Mouse (Mus musculus): ENCODE data around the gene Hrh2. TPM values are rescaled to one million over a fixed set of nuclear protein-coding genes. Genes with fewer than 3 reads are reported as not detected.

Hrh2 gene
- total RNA-seq (2021) = under 1 TPM; 0.12 TPM

- DNase-seq = no peak
- intact Hi-C loops (cut with DNase I) = no loop called here
These were observed at the start of gene Hrh2 for GRCm38 (mm10) chr13:54192021-54192481. Gene Hrh2, plus strand, starts transcription at chr13:54192129.

GRCm38 (mm10) chr13:54143788-54144187 lies 48.1 kb upstream of the Hrh2 start:
- no peak for DNase-seq
- intact Hi-C loops (cut with DNase I) = no loop called here

- intact Hi-C loops (cut with DNase I) = no loop called here
- DNase-seq = no peak
These were observed 47.3 kb upstream of the Hrh2 start for GRCm38 (mm10) chr13:54144624-54145023.

DNA sequence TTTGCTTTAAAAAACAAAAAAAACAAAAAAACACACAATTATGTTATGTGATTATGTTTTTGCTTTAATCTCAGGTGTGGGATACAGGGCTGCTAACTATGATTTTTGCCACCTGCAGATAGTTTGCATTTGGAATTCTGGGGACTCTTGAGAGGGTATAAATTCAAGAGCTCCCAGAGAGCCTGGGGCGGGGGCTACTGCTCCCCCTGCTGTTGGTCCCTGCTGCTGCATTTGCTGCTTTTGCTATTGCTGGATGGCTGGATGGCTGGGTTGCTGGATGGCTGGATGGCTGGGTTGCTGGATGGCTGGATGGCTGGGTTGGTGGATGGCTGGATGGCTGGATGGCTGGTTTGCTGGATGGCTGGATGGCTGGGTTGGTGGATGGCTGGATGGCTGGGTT lies 44.6 kb upstream of the Hrh2 start:
- intact Hi-C loops (cut with DNase I) = no loop called here
- no peak for DNase-seq

GRCm38 (mm10) chr13:54152421-54152820 lies 39.5 kb upstream of the Hrh2 start:
- intact Hi-C loops (cut with DNase I) = no loop called here
- DNase-seq = no peak

- intact Hi-C loops (cut with DNase I) = no loop called here
- DNase-seq = no peak
These were observed 39.0 kb upstream of the Hrh2 start for GRCm38 (mm10) chr13:54152911-54153310.

DNA sequence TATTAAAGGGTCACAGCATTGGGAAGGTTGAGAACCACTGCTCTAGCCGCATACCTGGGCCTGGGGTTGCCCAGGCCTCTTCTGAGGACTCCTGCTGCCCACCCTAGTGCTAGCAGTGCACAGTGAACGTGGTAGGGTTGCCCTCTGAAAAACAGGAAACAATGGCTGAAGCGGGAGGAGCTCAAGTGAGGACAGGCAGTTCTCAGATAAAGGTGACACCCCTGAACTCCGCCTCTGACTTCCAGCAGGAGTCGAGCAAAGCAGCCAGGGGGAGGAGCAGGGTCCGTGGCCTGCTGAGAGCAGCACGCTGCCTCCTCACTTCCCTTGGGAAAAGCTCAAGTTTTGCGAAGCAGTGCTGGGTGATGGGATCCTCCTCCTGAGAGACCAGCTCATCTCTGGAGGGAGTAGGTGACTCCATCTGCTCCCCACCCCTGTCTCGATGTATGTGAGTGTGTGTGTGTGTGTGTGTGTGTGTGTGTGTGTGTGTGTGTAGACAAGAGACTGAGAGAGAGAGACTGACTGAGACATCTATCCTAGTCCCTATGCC lies 38.2 kb upstream of the Hrh2 start:
- intact Hi-C loops (cut with DNase I) = no loop called here

GRCm38 (mm10) chr13:54155822-54156221 lies 36.1 kb upstream of the Hrh2 start:
- no peak for DNase-seq
- intact Hi-C loops (cut with DNase I) = no loop called here

More for the DNA sequence above, 38.2 kb upstream of the Hrh2 start:
- DNase-seq = no peak

DNA sequence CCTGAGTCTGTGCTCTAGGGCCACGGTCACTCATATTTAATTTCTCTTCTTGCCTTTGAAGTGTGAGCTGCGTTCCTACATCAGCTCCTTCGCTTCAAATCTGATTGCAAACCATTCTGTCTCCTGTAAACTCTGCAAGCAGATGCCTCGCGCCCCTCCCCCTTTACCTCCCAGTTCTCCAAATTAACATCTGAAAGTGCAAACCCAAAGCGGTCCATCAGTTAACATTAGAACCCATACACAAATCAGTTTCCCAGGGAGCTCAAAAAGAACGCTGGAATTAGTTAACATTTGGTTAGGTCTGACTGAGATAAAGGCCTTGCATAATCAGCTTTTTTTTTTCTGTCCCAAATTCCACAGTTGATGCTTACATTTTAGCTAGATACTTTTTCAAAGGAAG lies 32.7 kb upstream of the Hrh2 start:
- intact Hi-C loops (cut with DNase I) = no loop called here

DNA sequence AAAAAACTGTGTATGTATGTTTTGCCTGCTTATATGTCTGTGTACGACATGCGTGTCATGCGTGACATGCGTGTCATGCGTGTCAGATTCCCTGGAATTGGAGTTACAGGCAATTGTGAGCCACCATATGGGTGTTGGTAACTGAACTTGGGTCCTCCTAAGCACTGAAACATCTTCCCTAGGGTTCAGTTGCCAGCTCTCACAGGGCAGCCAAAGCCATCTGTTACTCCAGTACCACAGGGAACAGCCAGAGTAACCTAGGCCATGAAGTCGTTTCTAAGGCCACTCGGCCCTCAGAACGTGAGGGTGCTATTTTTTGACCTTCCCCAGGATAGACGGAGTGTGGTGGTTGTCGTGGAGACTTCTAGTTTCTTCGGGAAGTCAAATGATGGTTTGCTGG lies 32.2 kb upstream of the Hrh2 start:
- intact Hi-C loops (cut with DNase I) = no loop called here
- no peak for DNase-seq

More for the DNA sequence above, 32.7 kb upstream of the Hrh2 start:
- no peak for DNase-seq

DNA sequence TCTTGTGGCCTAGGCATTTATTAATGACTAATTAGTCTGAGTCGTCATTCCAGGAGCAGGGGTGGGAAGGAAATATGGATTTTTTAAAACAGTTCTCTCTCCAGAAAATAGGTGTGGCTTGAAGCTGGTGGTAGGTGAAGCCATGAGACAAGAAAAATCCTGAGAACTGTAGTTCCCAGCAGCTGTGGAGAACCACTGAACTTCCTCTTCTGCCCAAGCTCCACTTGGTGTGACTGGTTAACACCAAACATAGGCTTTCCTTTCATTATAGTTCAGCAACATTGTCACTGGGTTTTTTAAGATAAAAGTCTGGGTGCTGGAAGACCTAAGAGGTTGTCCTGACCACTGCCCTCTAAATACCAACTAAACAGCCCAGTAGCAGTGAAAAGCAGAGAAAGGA lies 31.4 kb upstream of the Hrh2 start:
- intact Hi-C loops (cut with DNase I) = no loop called here
- DNase-seq = no peak

GRCm38 (mm10) chr13:54161514-54161913 lies 30.4 kb upstream of the Hrh2 start:
- intact Hi-C loops (cut with DNase I) = no loop called here

GRCm38 (mm10) chr13:54163363-54163762 lies 28.6 kb upstream of the Hrh2 start:
- no peak for DNase-seq
- intact Hi-C loops (cut with DNase I) = no loop called here

More at GRCm38 (mm10) chr13:54161514-54161913, 30.4 kb upstream of the Hrh2 start:
- DNase-seq = no peak

DNA sequence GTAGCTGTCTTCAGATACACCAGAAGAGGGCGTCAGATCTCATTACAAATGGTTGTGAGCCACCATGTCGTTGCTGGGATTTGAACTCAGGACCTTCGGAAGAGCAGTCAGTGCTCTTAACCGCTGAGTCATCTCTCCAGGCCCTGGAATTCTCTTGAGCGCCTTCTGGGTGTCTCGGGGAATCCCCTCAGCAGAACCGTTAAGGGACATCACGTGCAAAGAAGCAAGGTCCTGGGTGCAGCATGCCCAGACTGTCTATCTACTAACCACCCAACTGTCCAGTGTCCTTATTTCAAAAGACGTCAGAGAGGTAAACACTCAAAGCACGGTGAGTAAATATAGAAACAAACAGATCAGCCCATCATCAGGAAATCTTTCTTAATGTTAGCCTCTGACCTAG lies 27.5 kb upstream of the Hrh2 start:
- intact Hi-C loops (cut with DNase I) = no loop called here
- DNase-seq = no peak

GRCm38 (mm10) chr13:54165066-54165465 lies 26.9 kb upstream of the Hrh2 start:
- intact Hi-C loops (cut with DNase I) = no loop called here
- no peak for DNase-seq

DNA sequence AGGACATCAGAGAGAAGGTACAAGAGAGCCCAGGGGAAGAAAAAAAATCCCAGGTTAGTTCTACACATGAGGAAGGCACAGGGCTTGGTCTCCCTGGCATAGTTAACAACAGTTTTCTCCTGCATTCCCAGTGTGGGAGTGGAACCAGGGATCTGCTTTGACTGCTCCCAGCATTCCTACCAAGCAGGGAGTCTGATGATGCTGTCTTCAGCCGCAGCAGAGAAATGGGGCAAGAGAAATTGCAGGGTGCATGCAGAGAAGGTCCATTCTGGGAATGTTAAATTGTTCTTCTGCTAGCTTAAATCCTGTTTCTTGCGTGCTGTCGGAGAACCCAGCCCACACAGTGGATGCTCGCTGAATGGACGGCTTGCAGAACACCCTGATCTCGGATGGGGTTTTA lies 26.2 kb upstream of the Hrh2 start:
- DNase-seq = no peak
- intact Hi-C loops (cut with DNase I) = no loop called here

DNA sequence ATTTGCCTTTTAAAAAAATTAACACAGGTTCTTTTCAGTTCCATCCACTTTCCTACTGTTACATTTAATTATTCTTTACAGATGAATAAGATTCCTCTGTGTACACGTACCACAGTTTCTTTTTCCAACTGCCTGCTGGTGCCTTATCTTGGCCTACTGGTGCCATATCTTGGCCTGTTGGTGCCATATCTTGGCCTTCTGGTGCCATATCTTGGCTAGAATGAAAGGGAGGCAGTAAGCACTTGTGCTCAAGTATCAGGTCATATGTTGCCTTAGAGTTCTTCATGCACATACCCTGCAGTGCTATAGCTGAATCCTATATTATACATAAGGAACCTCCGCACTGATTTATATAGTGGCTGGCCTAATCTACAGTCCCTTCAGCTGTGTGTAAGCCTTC lies 24.9 kb upstream of the Hrh2 start:
- no peak for DNase-seq
- intact Hi-C loops (cut with DNase I) = no loop called here

DNA sequence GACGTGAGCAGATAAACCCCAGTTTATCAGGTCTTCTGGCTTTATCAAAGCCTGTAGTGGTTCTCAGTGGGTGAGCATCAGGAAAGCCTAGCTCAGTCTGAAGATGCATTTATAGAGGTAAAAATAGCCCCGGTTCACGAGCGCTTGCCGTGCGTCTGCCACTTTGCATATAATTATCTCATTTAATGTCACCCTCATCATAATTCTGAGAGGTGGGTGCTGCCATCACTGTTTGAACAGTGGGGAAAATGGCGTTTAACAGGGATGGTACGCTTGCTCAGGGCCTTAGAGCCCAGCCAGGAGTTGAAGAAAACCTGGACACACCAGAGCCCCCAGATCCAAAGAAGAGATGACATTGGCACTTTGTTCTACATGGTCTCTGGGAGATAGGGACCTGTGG lies 23.3 kb upstream of the Hrh2 start:
- intact Hi-C loops (cut with DNase I) = no loop called here
- DNase-seq = no peak

DNA sequence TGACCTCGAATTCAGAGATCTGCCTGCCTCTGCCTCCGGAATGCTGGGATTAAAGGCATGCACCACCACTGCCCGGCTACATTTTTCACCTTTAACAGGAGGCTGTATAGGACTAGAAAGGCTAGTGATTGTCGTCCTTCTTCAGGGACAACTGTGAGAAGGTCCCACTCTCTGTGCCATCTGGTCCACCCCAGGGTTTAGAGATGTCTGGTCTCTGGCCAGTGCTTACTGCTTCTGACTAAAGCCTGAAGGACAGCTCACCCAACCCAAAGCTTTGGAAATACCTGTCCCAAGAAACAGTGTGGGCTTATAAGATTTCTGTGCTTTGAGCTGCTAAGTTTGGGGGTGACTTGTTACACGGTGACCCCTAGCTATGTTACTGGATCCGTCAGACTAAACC lies 21.6 kb upstream of the Hrh2 start:
- DNase-seq = no peak
- intact Hi-C loops (cut with DNase I) = no loop called here

- intact Hi-C loops (cut with DNase I) = no loop called here
- no peak for DNase-seq
These were observed 20.6 kb upstream of the Hrh2 start for GRCm38 (mm10) chr13:54171346-54171745.

DNA sequence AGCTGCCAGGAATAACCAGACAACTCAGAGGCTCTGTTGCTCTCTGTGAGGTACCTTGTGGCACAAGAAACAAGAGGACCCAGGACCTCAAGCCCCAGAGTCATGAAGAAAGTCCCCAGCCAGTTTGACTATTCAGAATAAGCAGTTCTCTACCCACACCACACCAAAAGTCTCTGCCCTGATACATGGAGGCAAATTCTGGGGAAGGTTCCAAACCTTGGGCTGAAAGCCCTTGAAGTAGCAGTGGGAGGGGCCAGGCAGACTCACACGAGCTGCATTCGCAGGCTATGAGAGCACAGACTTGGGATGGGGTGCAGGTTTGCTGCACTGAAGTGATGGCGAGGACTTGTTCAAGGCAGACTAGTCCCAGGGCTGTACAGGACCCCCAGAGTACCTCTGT lies 20.2 kb upstream of the Hrh2 start:
- no peak for DNase-seq
- intact Hi-C loops (cut with DNase I) = no loop called here

DNA sequence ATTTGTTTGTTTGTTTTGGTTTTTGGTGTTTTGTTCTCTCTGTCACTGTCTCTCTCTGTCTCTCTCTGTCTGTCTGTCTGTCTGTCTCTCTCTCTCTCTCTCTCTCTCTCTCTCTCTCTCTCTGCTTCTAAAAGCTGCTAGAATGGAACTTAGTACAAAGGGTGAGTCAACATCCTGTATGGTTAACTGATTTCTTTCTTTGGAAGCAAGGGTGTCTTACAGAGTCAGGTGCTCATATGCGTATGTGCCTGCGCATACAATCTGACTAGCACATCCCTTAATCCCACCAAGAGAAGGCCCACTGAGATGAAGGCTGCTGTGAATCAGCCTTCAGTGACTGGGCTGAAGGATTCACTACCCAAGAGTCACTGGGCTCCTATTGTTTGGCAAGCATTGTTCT lies 18.0 kb upstream of the Hrh2 start:
- intact Hi-C loops (cut with DNase I) = no loop called here
- DNase-seq = no peak

- no peak for DNase-seq
- intact Hi-C loops (cut with DNase I) = loop anchor here (5.0 kb wide), 1 partner anchor 53 kb away; no protein-coding TSS in a partner anchor
These were observed 17.2 kb upstream of the Hrh2 start for GRCm38 (mm10) chr13:54174703-54175102.

All from heart, postnatal 10 days (tissue).